ENCODE assay signal across 32 mouse cellular contexts in the genomic region with DNA sequence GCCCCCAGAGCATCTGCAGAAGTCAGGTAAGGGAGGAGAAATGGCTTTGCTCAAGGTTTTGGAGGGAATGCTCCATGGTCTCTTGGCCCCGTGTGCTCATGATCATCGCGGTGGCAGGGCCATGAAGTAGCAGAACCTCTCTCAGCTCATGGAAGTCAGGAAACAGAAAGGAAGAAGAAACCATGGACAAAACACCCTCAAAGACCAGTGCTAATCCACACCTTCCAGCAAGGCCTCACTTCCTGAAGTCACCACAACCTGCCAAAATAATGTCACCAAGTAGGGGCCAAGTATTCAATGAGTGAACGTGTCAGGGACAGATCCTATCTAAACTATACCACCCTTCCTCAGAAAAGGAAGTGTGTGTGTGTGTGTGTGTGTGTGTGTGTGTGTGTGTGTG. TPM values are rescaled to one million over a fixed set of nuclear protein-coding genes. Genes with fewer than 3 reads are reported as not detected.
"Had no signal": no experiment of that assay in that cellular context is flagged by ENCODE, and none has a peak within 500 bp of the region (broad histone marks: within the 10 kb centered on the region; RNA-seq: fewer than 3 reads in every experiment).

No protein-coding gene starts in this region.

- H3K4me2 ChIP-seq: kidney, embryonic 15.5 days; limb, embryonic 12.5 days; limb, embryonic 15.5 days; lung, embryonic 15.5 days; midbrain, embryonic 12.5 days; neural tube, embryonic 13.5 days; stomach, embryonic 15.5 days had no signal

- H3K9me3 ChIP-seq: kidney, embryonic 15.5 days; limb, embryonic 12.5 days; limb, embryonic 15.5 days; lung, embryonic 15.5 days; midbrain, embryonic 12.5 days; neural tube, embryonic 13.5 days; stomach, embryonic 15.5 days had no signal

- H3K4me1 ChIP-seq: kidney, embryonic 15.5 days; limb, embryonic 12.5 days; limb, embryonic 15.5 days; lung, embryonic 15.5 days; midbrain, embryonic 12.5 days; neural tube, embryonic 13.5 days; stomach, embryonic 15.5 days had no signal

- H3K9ac ChIP-seq: kidney, embryonic 15.5 days; limb, embryonic 12.5 days; limb, embryonic 15.5 days; lung, embryonic 15.5 days; midbrain, embryonic 12.5 days; neural tube, embryonic 13.5 days; stomach, embryonic 15.5 days had no signal

- H3K36me3 ChIP-seq: kidney, embryonic 15.5 days; limb, embryonic 12.5 days; limb, embryonic 15.5 days; lung, embryonic 15.5 days; midbrain, embryonic 12.5 days; neural tube, embryonic 13.5 days; stomach, embryonic 15.5 days had no signal

- H3K4me3 ChIP-seq: kidney, embryonic 15.5 days; left cerebral cortex, adult 2 months; limb, embryonic 12.5 days; limb, embryonic 15.5 days; lung, embryonic 15.5 days; midbrain, embryonic 12.5 days; myocyte; neural tube, embryonic 13.5 days; stomach, embryonic 15.5 days had no signal

- H3K27ac ChIP-seq: kidney, embryonic 15.5 days; left cerebral cortex, adult 2 months; limb, embryonic 12.5 days; limb, embryonic 15.5 days; lung, embryonic 15.5 days; midbrain, embryonic 12.5 days; neural tube, embryonic 13.5 days; stomach, embryonic 15.5 days had no signal

- ATAC-seq: inflammation-experienced regulatory T-cells, adult 6 months; intestine, postnatal 0 days; midbrain, embryonic 16.5 days had no signal

- H3K27me3 ChIP-seq: kidney, embryonic 15.5 days; limb, embryonic 15.5 days; lung, embryonic 15.5 days; neural tube, embryonic 13.5 days; stomach, embryonic 15.5 days had no signal

- DNase-seq: kidney, adult 8-10 months; kidney, postnatal 10 days; kidney, postnatal 36 days; layer of hippocampus, postnatal 36 days; left cerebral cortex, postnatal 4 days; lung, adult 18-20 months; lung, postnatal 10 days; lung, postnatal 36 days; retina, postnatal 1 day; right cerebral cortex, postnatal 25 days; spleen, adult 18-20 months; thymus, adult 18-20 months; thymus, postnatal 14 days; thymus, postnatal 4 days had no signal

RNA-seq across cellular contexts. Expression of a gene that starts 0.8 kb away (rescaled TPM):
- total RNA-seq: layer of hippocampus, adult 8-10 months; layer of hippocampus, postnatal 36 days; left cerebral cortex, postnatal 14 days had no signal

RNA-seq across cellular contexts. Expression of a gene that starts 6.9 kb away (rescaled TPM):
- total RNA-seq: layer of hippocampus, adult 8-10 months; layer of hippocampus, postnatal 10 days; layer of hippocampus, postnatal 36 days; left cerebral cortex, adult 2 months; left cerebral cortex, postnatal 14 days; left cerebral cortex, postnatal 4 days; megakaryocyte-erythroid progenitor cell, adult 5-6 weeks; monocyte, adult 5-6 weeks; neutrophil, adult 5-6 weeks had no signal
- polyA plus RNA-seq: inflammation-experienced regulatory T-cells, adult 6 months; intestine, postnatal 0 days; kidney, embryonic 15.5 days; limb, embryonic 12.5 days; limb, embryonic 15.5 days; lung, embryonic 15.5 days; midbrain, embryonic 12.5 days; myocyte; neural tube, embryonic 13.5 days; stomach, embryonic 15.5 days had no signal

RNA-seq across cellular contexts. Expression of a gene that starts 7.0 kb away (rescaled TPM):
- total RNA-seq: layer of hippocampus, adult 8-10 months; layer of hippocampus, postnatal 36 days; left cerebral cortex, adult 2 months; left cerebral cortex, postnatal 14 days; left cerebral cortex, postnatal 4 days; megakaryocyte-erythroid progenitor cell, adult 5-6 weeks; monocyte, adult 5-6 weeks; neutrophil, adult 5-6 weeks had no signal
- polyA plus RNA-seq: inflammation-experienced regulatory T-cells, adult 6 months; intestine, postnatal 0 days; kidney, embryonic 15.5 days; limb, embryonic 12.5 days; limb, embryonic 15.5 days; lung, embryonic 15.5 days; midbrain, embryonic 12.5 days; myocyte; neural tube, embryonic 13.5 days; stomach, embryonic 15.5 days had no signal

RNA-seq across cellular contexts. Expression of a gene that starts 34.3 kb away (rescaled TPM):
- total RNA-seq: layer of hippocampus, postnatal 10 days had no signal
